Mouse (Mus musculus) kidney, adult 2 months (tissue): ENCODE results near the gene Nedd4. TPM values are rescaled to one million over a fixed set of nuclear protein-coding genes. Genes with fewer than 3 reads are reported as not detected.

Experiments
- DNase-seq: peaks from one replicate; pipeline ENCODE4 v3.0.0; 2021
- H3K27ac ChIP-seq: fragments of 200-500 bp; 2 replicates; pipeline ENCODE4 v1.5.1; 2012; ENCODE audit warnings: low read depth, low read length, control low read depth, inconsistent platforms; ENCODE audit not compliant: insufficient read depth
- H3K27me3 ChIP-seq: fragments of 200-500 bp; replicated peaks from 2 replicates; pipeline ENCODE4 v1.6.1; 2012; ENCODE audit warnings: mild to moderate bottlenecking, moderate library complexity, low read length, inconsistent platforms; ENCODE audit not compliant: control insufficient read depth, insufficient read depth
- H3K36me3 ChIP-seq: fragments of 200-500 bp; 2 replicates; pipeline ENCODE4 v1.6.1; 2012; ENCODE audit warnings: mild to moderate bottlenecking, moderate library complexity, low read length, inconsistent platforms; ENCODE audit not compliant: control insufficient read depth, insufficient read depth
- H3K4me1 ChIP-seq: fragments of 200-500 bp; 2 replicates; pipeline ENCODE4 v1.6.1; 2011; ENCODE audit warnings: low read length; ENCODE audit not compliant: control insufficient read depth, insufficient read depth
- H3K4me3 ChIP-seq: fragments of 200-500 bp; 2 replicates; pipeline ENCODE4 v1.5.1; 2011; ENCODE audit warnings: mild to moderate bottlenecking, low read depth, low read length, control low read depth; ENCODE audit not compliant: insufficient read depth
- CTCF ChIP-seq: fragments of 200-500 bp; conservative IDR thresholded peaks from 2 replicates; pipeline ENCODE4 v1.5.1; 2011; ENCODE audit warnings: low read depth, mild to moderate bottlenecking, control low read depth, low read length, moderate library complexity, mixed read lengths; ENCODE audit not compliant: insufficient read depth, insufficient read length
- POLR2A ChIP-seq: fragments of 200-500 bp; IDR thresholded peaks from one replicate; pipeline ENCODE4 v1.6.1; 2011; ENCODE audit warnings: low read depth, low read length, control low read depth
- WGBS: fragments of 180-500 bp; shearing (Covaris S2); methylation state at CpG from one replicate; pipeline ENCODE4 v1.1.7; 2018; 5-methylcytosine and 5-hydroxymethylcytosine counted together
- polyA plus RNA-seq: library from polyadenylated mRNA; depleted of rRNA; stranded (reverse); fragments of >200 nt; gene quantifications from 2 replicates; pipeline ENCODE4 v1.2.3, GENCODE M21; 2012

Gene Nedd4
- polyA plus RNA-seq, 1 experiment, result 118 TPM

DNA sequence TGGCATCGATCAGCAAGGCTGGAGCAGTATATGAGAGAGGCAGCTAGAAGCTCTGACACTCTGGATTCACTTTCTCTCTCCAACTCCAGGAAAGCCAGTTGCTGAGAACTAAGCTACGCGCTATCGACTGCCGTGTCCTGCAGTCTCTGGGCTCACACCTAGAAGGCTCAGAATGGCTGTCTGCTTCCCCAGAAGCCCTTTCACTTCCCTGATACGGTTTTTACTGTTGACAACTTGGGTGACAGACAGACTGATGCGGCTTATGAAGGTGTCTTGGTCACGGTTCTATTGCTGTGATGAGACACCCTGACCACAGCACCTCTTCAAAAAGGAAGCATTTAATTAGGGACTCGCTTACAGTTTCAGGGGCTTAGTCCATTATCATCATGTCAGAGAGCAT, 90.5 kb downstream of the Nedd4 start:
- WGBS, result 56% methylated on average over 9 of the region's 9 CpGs

DNA sequence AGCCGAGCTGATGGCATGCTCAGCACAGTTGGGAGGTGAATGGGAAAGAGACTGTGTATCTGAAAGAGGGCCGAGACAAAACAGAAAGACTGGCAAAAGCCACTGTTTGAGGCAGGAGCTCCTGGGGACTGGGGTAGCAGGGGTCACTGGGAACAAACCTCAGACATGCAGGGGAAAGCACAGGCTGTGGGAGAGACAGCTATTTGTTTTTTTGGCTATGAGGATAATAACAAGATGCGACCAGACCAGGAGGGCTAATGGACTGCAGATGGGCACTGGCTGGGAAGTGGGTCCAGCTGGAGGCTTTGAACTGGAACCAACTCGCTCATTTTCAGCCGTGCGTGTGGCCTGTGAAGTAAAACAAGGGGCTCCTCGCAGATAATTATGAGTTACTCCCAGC, 91.6 kb downstream of the Nedd4 start:
- DNase-seq, result no peak

More for the DNA sequence above, 90.5 kb downstream of the Nedd4 start:
- no peaks in the 10 kb centered on the region for H3K27me3 ChIP-seq
- no peak for DNase-seq
- no peak overlapping the region for H3K27ac ChIP-seq
- TF ChIP-seq POLR2A (no peak), CTCF (no peak)
- no peaks in the 10 kb centered on the region for H3K4me1 ChIP-seq
- no peak overlapping the region for H3K4me3 ChIP-seq
- H3K36me3 ChIP-seq, result no peaks in the 10 kb centered on the region; the same call in 1 of the 2 replicates

DNA sequence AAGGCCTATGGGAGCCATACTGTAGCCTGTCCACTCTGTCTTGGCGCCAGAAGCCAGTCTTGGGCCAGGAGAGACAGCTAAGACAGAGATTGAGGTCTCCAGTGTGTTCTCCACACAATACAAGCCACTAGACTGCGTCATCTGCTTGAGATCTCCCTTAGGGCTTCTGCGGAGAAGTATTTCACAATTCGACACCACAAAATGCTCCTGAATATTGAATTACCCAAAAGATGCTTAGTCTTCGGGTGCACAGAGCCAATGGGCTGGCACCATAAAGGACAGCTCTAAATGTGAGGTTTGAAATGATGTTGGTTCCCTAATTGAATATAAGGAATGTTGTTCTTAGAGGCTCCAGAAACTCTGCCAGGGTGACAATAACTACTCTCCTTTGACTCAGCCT, 95.0 kb downstream of the Nedd4 start:
- Histone ChIP-seq H3K27me3 (no peaks in the 10 kb centered on the region), H3K36me3 (no peaks in the 10 kb centered on the region), H3K27ac (no peak overlapping the region), H3K4me3 (no peak overlapping the region), H3K4me1 (no peaks in the 10 kb centered on the region)
- WGBS, result 82% methylated on average over 5 of the region's 5 CpGs
- TF ChIP-seq POLR2A (no peak), CTCF (no peak)
- DNase-seq, result no peak

More for the DNA sequence above, 91.6 kb downstream of the Nedd4 start:
- no peak overlapping the region for H3K4me3 ChIP-seq
- no peak overlapping the region for H3K27ac ChIP-seq
- WGBS, result 22% methylated on average over 7 of the region's 7 CpGs
- no peaks in the 10 kb centered on the region; the same call in 1 of the 2 replicates for H3K36me3 ChIP-seq
- TF ChIP-seq POLR2A, result no peak
- TF ChIP-seq CTCF, result no peak
- no peaks in the 10 kb centered on the region for H3K27me3 ChIP-seq
- H3K4me1 ChIP-seq, result no peaks in the 10 kb centered on the region

DNA sequence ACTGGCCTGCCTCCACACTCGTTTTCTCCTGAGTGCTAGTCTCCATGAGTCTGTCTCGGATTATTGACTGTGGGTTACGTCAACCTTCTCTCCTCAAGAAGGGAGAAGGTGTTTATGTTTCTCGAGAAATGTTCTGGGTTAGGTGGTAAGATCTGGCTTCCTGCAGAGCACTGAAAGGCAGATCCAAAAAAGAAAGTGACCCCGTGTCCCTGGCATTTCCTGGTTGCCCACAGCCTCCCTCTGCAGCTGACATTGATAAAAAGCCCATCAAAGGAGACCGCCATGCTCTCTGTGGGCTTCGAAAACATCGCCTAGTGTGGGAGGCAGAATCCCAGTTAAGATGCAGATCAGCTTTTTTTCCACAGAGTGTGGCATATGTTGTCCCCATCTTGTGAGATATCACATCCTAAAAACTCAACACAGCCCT, 96.6 kb downstream of the Nedd4 start:
- 37% methylated on average over 8 of the region's 8 CpGs for WGBS
- no peak for TF ChIP-seq CTCF
- TF ChIP-seq POLR2A, result no peak
- Histone ChIP-seq H3K4me1 (no peaks in the 10 kb centered on the region), H3K27ac (no peak overlapping the region), H3K27me3 (no peaks in the 10 kb centered on the region), H3K36me3 (no peaks in the 10 kb centered on the region), H3K4me3 (no peak overlapping the region)
- no peak for DNase-seq

DNA sequence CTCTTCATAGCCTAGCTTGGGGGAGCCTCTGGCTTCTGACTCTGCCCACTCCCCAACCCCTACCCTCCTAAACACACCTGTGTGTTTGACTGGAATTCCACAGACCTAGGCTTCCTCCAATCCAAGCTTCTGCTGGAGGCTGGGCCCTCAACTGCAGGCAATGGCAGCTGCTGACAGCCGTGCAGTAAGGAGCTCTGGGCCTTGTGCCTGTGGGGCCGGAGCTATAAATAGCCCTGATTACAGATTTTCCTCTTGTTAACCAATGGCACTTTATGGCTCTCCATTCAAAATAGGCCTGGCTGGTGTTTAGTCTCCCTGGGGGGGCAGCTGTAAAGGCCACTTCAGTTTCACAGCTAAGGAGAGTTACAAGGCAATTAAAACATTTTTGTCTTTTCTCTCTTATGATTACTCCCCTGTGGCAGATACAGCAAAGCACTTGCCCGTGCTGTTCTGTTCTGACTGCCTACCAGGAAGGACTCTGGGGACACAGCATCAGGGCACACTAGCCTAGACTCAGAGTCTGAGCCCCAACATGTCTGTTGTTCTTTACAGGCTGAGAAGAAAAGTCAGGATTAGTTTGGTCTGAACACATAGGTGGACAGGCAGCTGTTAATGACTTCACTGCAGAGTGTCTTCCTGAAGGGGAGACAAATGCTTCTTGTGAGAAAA, 101.0 kb downstream of the Nedd4 start:
- H3K27me3 ChIP-seq, result no peaks in the 10 kb centered on the region
- no peak for DNase-seq
- no peaks in the 10 kb centered on the region; the same call in 1 of the 2 replicates for H3K4me1 ChIP-seq
- no peak overlapping the region for H3K4me3 ChIP-seq
- no peaks in the 10 kb centered on the region for H3K36me3 ChIP-seq
- no peak for TF ChIP-seq POLR2A
- TF ChIP-seq CTCF, result no peak
- H3K27ac ChIP-seq, result no peak overlapping the region
- 38% methylated on average over 3 of the region's 3 CpGs for WGBS

DNA sequence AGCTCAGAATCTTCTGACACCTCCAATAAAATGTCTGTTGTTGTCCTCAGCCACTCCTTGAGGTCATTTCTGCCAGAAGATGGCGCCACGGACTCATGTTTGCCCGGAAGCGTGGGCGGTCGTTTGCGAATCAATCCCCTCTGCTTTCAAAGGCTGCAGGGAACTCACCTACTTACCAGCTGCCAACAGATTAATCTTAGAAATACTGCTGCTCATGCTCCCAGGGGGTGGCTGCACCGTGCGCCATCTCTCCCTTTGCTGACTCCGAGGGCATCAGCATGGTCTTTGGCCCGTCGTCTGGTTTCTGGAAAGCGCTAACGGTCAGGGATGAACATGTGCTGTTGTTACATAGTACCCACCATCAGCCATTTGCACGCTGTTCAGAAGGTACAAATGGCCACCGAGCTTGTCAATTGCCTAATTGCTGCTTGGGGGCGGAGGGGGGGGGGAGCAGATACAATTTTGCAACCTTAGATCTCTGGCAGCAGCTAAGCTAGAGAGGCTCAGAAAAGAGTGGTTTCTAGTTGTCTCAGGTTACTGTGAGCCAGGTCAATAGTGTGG, 104.7 kb downstream of the Nedd4 start:
- Histone ChIP-seq H3K27me3 (no peaks in the 10 kb centered on the region), H3K36me3 (no peaks in the 10 kb centered on the region), H3K27ac (no peak overlapping the region), H3K4me3 (peak overlapping the region; percentile 42), H3K4me1 (no peaks in the 10 kb centered on the region; the same call in 1 of the 2 replicates)
- WGBS, result 1% methylated on average over 17 of the region's 17 CpGs
- TF ChIP-seq CTCF, result peak; percentile 86
- TF ChIP-seq POLR2A, result no peak
- peak; percentile 81 for DNase-seq

DNA sequence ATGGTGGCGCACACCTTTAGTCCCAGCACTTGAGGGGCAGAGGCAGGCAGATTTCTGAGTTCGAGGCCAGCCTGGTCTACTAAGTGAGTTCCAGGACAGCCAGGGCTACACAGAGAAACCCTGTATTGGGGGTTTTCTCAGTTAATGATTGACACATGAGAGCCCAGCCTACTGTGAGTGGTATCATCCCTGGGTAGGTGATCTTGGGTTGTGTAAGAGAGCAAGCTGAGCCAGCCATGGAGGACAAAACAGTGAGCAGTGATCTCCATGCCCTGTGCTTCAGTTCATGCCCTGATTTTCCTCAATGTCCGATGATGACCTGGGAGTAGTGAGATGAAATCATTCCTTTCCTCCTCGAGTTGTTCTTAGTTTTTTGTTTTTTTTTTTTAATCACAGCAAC, 112.9 kb downstream of the Nedd4 start:
- no peak for TF ChIP-seq POLR2A
- TF ChIP-seq CTCF, result no peak
- no peaks in the 10 kb centered on the region for H3K4me1 ChIP-seq
- H3K36me3 ChIP-seq, result no peaks in the 10 kb centered on the region
- H3K27me3 ChIP-seq, result no peaks in the 10 kb centered on the region
- 72% methylated on average over 4 of the region's 4 CpGs for WGBS
- no peak overlapping the region for H3K4me3 ChIP-seq
- DNase-seq, result peak; percentile 10
- H3K27ac ChIP-seq, result no peak overlapping the region
